ENCODE assay signal across 11 mouse cellular contexts in the genomic region with DNA sequence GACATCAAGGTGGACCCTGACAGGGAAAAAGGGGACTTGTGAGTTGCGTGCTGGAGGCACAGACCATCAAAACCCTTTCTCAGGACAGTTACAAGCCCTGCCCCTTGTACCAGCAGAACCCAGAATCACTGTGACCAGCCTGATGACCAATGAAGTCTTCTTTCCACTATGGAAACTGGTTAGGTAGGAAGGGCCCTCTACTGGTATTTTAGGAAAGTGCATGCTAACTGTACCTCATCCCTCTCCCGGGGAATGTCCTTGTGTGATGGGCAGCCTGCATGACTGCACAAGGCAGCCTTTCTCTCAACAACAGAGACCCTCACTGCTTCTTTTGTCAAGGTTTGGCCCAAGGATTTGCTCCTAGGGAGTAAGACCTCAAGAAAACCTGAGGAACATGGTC. TPM values are rescaled to one million over a fixed set of nuclear protein-coding genes. Genes with fewer than 3 reads are reported as not detected.
DNase-seq lines count a peak whose midpoint lies in the region; ATAC-seq and TF ChIP-seq lines count a peak whose summit lies in the region.
"Had no signal": no experiment of that assay in that cellular context is flagged by ENCODE, and none has a peak within 500 bp of the region (broad histone marks: within the 10 kb centered on the region; RNA-seq: fewer than 3 reads in every experiment).

No protein-coding gene starts in this region.

- no peaks in the 10 kb centered on the region for H3K4me1 ChIP-seq in ES-Bruce4 (ENCODE audit: control insufficient read depth, insufficient read depth, low read length)
- no peaks in the 10 kb centered on the region for H3K4me1 ChIP-seq in hindbrain, embryonic 16.5 days (ENCODE audit: control insufficient read depth, insufficient read depth, low read depth, low read length)

- 13% methylated on average over 2 of the region's 2 CpGs for whole genome bisulfite sequencing in hindbrain, embryonic 16.5 days

- no peak overlapping the region for H3K4me2 ChIP-seq in hindbrain, embryonic 16.5 days (ENCODE audit: low read length)

- H3K27ac ChIP-seq in layer of hippocampus, adult 2 months, result no peak overlapping the region
- H3K27ac ChIP-seq in ES-Bruce4 (ENCODE audit: insufficient read depth, low read length), result no peak overlapping the region
- no peak overlapping the region for H3K27ac ChIP-seq in hindbrain, embryonic 16.5 days (ENCODE audit: low read depth, low read length)

- no peaks in the 10 kb centered on the region for H3K9me3 ChIP-seq in ES-Bruce4 (replicated peaks; ENCODE audit: control insufficient read depth, insufficient read depth, low read length, poor library complexity, severe bottlenecking)
- no peaks in the 10 kb centered on the region for H3K9me3 ChIP-seq in hindbrain, embryonic 16.5 days (ENCODE audit: control insufficient read depth, low read length)
- H3K9me3 ChIP-seq: G1E had no signal

- H3K9ac ChIP-seq in ES-Bruce4 (ENCODE audit: low read depth, poor library complexity, severe bottlenecking), result no peak overlapping the region
- no peak overlapping the region for H3K9ac ChIP-seq in hindbrain, embryonic 16.5 days (ENCODE audit: low read depth, low read length)

- no peak for DNase-seq in cerebellum, adult 8-10 months
- peak; percentile 26 to 53 for DNase-seq in layer of hippocampus, adult 2 months (ENCODE audit: low spot score in 2 of 2)
- DNase-seq in layer of hippocampus, postnatal 36 days, result no peak
- DNase-seq in spleen, postnatal 4 days (ENCODE audit: low spot score in 2 of 2), result no peak
- DNase-seq in B cell, adult 2 months, result no peak

- TF ChIP-seq POLR2A in ES-Bruce4 (IDR thresholded peaks at IDR 0.05; ENCODE audit: insufficient read depth, low read length), result no peak

- H3K36me3 ChIP-seq in ES-Bruce4 (ENCODE audit: control insufficient read depth, insufficient read depth, low read length, poor library complexity, severe bottlenecking), result no peaks in the 10 kb centered on the region
- H3K36me3 ChIP-seq in hindbrain, embryonic 16.5 days (ENCODE audit: control insufficient read depth, insufficient read depth, low read length), result no peaks in the 10 kb centered on the region
- H3K36me3 ChIP-seq: G1E had no signal

- ATAC-seq in cerebellum, adult (ENCODE audit: insufficient number of reproducible peaks, low FRiP score, low TSS enrichment), result 0 out of 2 replicates have a peak, but pooled peaks have one; percentile 40
- 0 out of 2 replicates have a peak, but pooled peaks have one; percentile 27 for ATAC-seq in hindbrain, embryonic 16.5 days

- TF ChIP-seq CTCF in layer of hippocampus, adult 2 months (conservative IDR thresholded peaks at IDR 0.05), result peak; percentile 86
- peak; percentile 15 for TF ChIP-seq CTCF in ES-Bruce4 (IDR thresholded peaks at IDR 0.05; ENCODE audit: low read depth, low read length)

- no peak overlapping the region for H3K4me3 ChIP-seq in layer of hippocampus, adult 2 months
- H3K4me3 ChIP-seq in ES-Bruce4 (ENCODE audit: low read depth, low read length), result no peak overlapping the region
- H3K4me3 ChIP-seq in hindbrain, embryonic 16.5 days (ENCODE audit: low read length), result no peak overlapping the region
- H3K4me3 ChIP-seq: erythroblast, embryonic 14.5 days had no signal

- TF ChIP-seq EP300 in ES-Bruce4 (IDR thresholded peaks at IDR 0.05; ENCODE audit: insufficient read depth, low read depth, low read length), result no peak

- H3K27me3 ChIP-seq in ES-Bruce4 (ENCODE audit: control insufficient read depth, insufficient read depth, low read length, poor library complexity, severe bottlenecking), result no peaks in the 10 kb centered on the region
- H3K27me3 ChIP-seq in hindbrain, embryonic 16.5 days (replicated peaks; ENCODE audit: control insufficient read depth, insufficient read depth, low read length), result no peaks in the 10 kb centered on the region

RNA-seq across cellular contexts. Expression of a gene that starts 24.4 kb away (rescaled TPM):
- not detected for total RNA-seq in layer of hippocampus, adult 2 months (2021)
- total RNA-seq in layer of hippocampus, postnatal 36 days (2021), result not detected
- not detected in 2 replicates for polyA plus RNA-seq in ES-Bruce4 (2011; ENCODE audit: insufficient read depth, insufficient read length, low read depth, missing spikeins)
- not detected in 2 replicates for polyA plus RNA-seq in hindbrain, embryonic 16.5 days (2015; fragmentation: Nextera tagmentation; extraction: Ambion mirVana)
- total RNA-seq: G1E had no signal
- polyA plus RNA-seq: erythroblast, embryonic 14.5 days; G1E; limb, embryonic 11.5 days had no signal

RNA-seq across cellular contexts. Expression of a gene that starts 25.8 kb away (rescaled TPM):
- 10 to 100 TPM; 77.6 to 85.9 TPM for total RNA-seq in layer of hippocampus, adult 2 months (2021)
- total RNA-seq in layer of hippocampus, postnatal 36 days (2021), result 10 to 100 TPM; 68.4 to 69.6 TPM
- polyA plus RNA-seq in ES-Bruce4 (2011; ENCODE audit: insufficient read depth, insufficient read length, low read depth, missing spikeins), result 20.5 and 23.9 TPM in 2 replicates
- polyA plus RNA-seq in hindbrain, embryonic 16.5 days (2015; fragmentation: Nextera tagmentation; extraction: Ambion mirVana), result 18.1 and 22.6 TPM in 2 replicates

RNA-seq across cellular contexts. Expression of a gene that starts 27.8 kb away (rescaled TPM):
- 1 to 10 TPM; 1.6 to 1.8 TPM for total RNA-seq in layer of hippocampus, adult 2 months (2021)
- total RNA-seq in layer of hippocampus, postnatal 36 days (2021), result 1 to 10 TPM; 1.3 to 2.0 TPM
- polyA plus RNA-seq in ES-Bruce4 (2011; ENCODE audit: insufficient read depth, insufficient read length, low read depth, missing spikeins), result 1.3 and 1.6 TPM in 2 replicates
- 1.1 and 1.2 TPM in 2 replicates for polyA plus RNA-seq in hindbrain, embryonic 16.5 days (2015; fragmentation: Nextera tagmentation; extraction: Ambion mirVana)
- polyA plus RNA-seq: erythroblast, embryonic 14.5 days; G1E had no signal

RNA-seq across cellular contexts. Expression of a gene that starts 36.9 kb away (rescaled TPM):
- 10 to 100 TPM in 1 of 2 experiments, 1 to 10 TPM in 1; 8.9 to 10.3 TPM for total RNA-seq in layer of hippocampus, adult 2 months (2021)
- 1 to 10 TPM; 9.8 to 9.9 TPM for total RNA-seq in layer of hippocampus, postnatal 36 days (2021)
- 1.3 and 2.0 TPM in 2 replicates for polyA plus RNA-seq in ES-Bruce4 (2011; ENCODE audit: insufficient read depth, insufficient read length, low read depth, missing spikeins)
- polyA plus RNA-seq in hindbrain, embryonic 16.5 days (2015; fragmentation: Nextera tagmentation; extraction: Ambion mirVana), result 15.6 and 18.1 TPM in 2 replicates

RNA-seq across cellular contexts. Expression of a gene that starts 45.3 kb away (rescaled TPM):
- 10 to 100 TPM; 27.5 to 27.6 TPM for total RNA-seq in layer of hippocampus, adult 2 months (2021)
- total RNA-seq in layer of hippocampus, postnatal 36 days (2021), result 10 to 100 TPM; 19.8 to 24.9 TPM
- 76.9 and 81.2 TPM in 2 replicates for polyA plus RNA-seq in ES-Bruce4 (2011; ENCODE audit: insufficient read depth, insufficient read length, low read depth, missing spikeins)
- 44.4 and 48.0 TPM in 2 replicates for polyA plus RNA-seq in hindbrain, embryonic 16.5 days (2015; fragmentation: Nextera tagmentation; extraction: Ambion mirVana)

Comparison
In these comparisons a context has a peak if more than half of its experiments do, and no peak if none do; other contexts are left out.
1. DNase-seq: peak in layer of hippocampus, adult 2 months (2 of 2); none in cerebellum, adult 8-10 months (single experiment), layer of hippocampus, postnatal 36 days (0 of 2), spleen, postnatal 4 days (0 of 2) and B cell, adult 2 months (0 of 2).